Mouse (Mus musculus) limb, embryonic 13.5 days (tissue): ENCODE measurements around the gene Setd3. TPM values are rescaled to one million over a fixed set of nuclear protein-coding genes. Genes with fewer than 3 reads are reported as not detected.
A peak's percentile ranks its signal among the peaks of the same experiment; 100 is the strongest.

Experiments
- ATAC-seq: fragments of 200-750 bp; cut with Nextera tagmentation; 2 replicates; pipeline ENCODE4 v1.8.0; 2017; ENCODE audit warnings: low read depth, moderate number of reproducible peaks, moderate TSS enrichment; ENCODE audit not compliant: low FRiP score
- H3K27ac ChIP-seq: fragments of 300-500 bp; sonication (generic); 2 replicates; pipeline ENCODE4 v1.5.1; 2015; ENCODE audit warnings: inconsistent platforms, mild to moderate bottlenecking, moderate library complexity
- H3K27me3 ChIP-seq: fragments of 300-500 bp; sonication (generic); 2 replicates; pipeline ENCODE4 v1.6.1; 2015; ENCODE audit warnings: mild to moderate bottlenecking, inconsistent platforms
- H3K36me3 ChIP-seq: fragments of 300-500 bp; sonication (generic); 2 replicates; pipeline ENCODE4 v1.6.1; 2015; ENCODE audit warnings: inconsistent platforms, mild to moderate bottlenecking, moderate library complexity
- H3K4me1 ChIP-seq: fragments of 300-500 bp; sonication (generic); 2 replicates; pipeline ENCODE4 v1.6.1; 2015; ENCODE audit warnings: inconsistent platforms
- H3K4me2 ChIP-seq: fragments of 300-500 bp; sonication (generic); replicated peaks from 2 replicates; pipeline ENCODE4 v1.6.1; 2015; ENCODE audit warnings: inconsistent platforms, mild to moderate bottlenecking, moderate library complexity
- H3K4me3 ChIP-seq: fragments of 300-500 bp; sonication (generic); 2 replicates; pipeline ENCODE4 v1.5.1; 2015; ENCODE audit warnings: moderate library complexity, mild to moderate bottlenecking, inconsistent platforms
- H3K9ac ChIP-seq: fragments of 300-500 bp; sonication (generic); 2 replicates; pipeline ENCODE4 v1.6.1; 2015; ENCODE audit warnings: mild to moderate bottlenecking, inconsistent platforms
- H3K9me3 ChIP-seq: fragments of 300-500 bp; sonication (generic); 2 replicates; pipeline ENCODE4 v1.6.1; 2016; ENCODE audit warnings: inconsistent platforms
- WGBS: fragments of 180-500 bp; shearing (Covaris S2); methylation state at CpG from one replicate; pipeline ENCODE4 v1.1.7; 2015; 5-methylcytosine and 5-hydroxymethylcytosine counted together
- polyA plus RNA-seq: library from polyadenylated mRNA; unstranded; fragments of >200 nt; fragmentation: Nextera tagmentation; extraction: Ambion mirVana; gene quantifications from 2 replicates; pipeline ENCODE4 v1.2.1, GENCODE M21; 2015

Setd3 gene
- polyA plus RNA-seq, 1 experiment from 2014 or later: 93.2 TPM

DNA sequence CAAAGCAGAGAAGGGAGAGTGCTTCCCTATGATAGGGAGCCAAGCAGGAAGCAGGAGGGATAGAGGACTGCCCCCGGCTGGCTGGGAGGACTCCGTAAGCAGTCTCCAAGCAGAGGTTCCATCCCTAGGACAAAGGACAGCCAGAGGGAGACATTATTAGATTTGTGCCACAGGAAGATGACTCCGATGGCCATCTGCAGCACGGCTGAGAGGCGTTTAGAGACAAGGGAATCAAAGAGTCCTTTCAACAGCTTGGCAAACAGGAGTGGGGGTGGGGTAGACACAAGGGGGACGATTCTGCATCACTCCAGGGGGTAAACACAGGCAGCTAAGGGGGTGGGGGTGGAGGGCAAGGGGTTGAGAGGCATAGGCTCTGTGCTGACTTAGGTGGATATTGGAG, 115.1 kb downstream of the Setd3 start:
- H3K27ac ChIP-seq: no peak overlapping the region
- no peaks in the 10 kb centered on the region for H3K9me3 ChIP-seq
- WGBS: 32% methylated on average over 6 of the region's 6 CpGs
- ATAC-seq: 0 out of 2 replicates have a peak, but pooled peaks have one; percentile 11
- H3K4me3 ChIP-seq: no peak overlapping the region
- H3K36me3 ChIP-seq: no peaks in the 10 kb centered on the region
- no peak overlapping the region for H3K9ac ChIP-seq
- H3K27me3 ChIP-seq: no peaks in the 10 kb centered on the region
- H3K4me1 ChIP-seq: peaks cover 15% of the 10 kb centered on the region
- H3K4me2 ChIP-seq: no peak overlapping the region

DNA sequence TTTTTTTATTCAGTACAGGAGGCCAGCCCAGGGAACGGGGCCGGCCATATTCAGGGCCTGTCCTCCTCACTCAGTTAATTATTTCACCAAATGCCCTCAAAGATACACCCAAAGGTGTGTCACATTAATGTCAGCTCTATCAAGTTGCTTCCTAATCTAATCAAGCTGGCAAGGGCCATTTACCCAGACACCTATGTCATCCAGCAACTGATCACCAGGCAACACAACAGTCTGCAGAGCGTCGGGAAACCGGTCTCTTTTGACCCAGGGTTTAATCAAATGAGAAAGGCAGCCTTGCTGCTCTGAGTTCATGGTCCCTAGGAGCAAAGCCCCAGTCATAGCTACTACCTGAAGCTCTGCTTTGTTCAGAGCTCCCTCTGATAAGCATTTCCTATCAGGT, 117.0 kb downstream of the Setd3 start:
- H3K36me3 ChIP-seq: no peaks in the 10 kb centered on the region
- H3K9me3 ChIP-seq: no peaks in the 10 kb centered on the region
- no peak overlapping the region for H3K4me2 ChIP-seq
- no peak overlapping the region for H3K4me3 ChIP-seq
- no peaks in the 10 kb centered on the region for H3K27me3 ChIP-seq
- peaks cover 12% of the 10 kb centered on the region for H3K4me1 ChIP-seq
- ATAC-seq: no peak
- H3K9ac ChIP-seq: no peak overlapping the region
- H3K27ac ChIP-seq: no peak overlapping the region
- WGBS: 74% methylated on average over 5 of the region's 5 CpGs

DNA sequence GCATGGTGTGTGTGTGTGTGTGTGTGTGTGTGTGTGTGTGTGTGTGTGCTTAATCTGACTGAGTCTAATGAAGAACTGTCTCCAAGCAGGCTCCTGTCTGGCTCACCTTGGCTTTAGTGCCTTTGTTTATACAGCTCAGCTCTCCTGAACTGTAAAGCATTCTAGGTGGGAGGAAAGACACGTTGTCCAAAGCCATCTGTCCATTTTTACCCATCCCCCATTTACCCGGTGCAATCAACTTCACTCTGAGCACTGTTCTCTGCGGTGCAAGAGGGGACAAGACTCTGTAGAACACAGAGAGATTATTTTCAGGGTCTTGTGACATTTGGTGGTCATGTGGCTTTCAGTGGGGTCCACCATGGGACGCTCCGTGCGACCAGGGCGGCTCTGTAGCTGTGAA, 117.5 kb downstream of the Setd3 start:
- Histone ChIP-seq H3K4me1 (peaks cover 12% of the 10 kb centered on the region), H3K9me3 (no peaks in the 10 kb centered on the region), H3K9ac (no peak overlapping the region), H3K27me3 (no peaks in the 10 kb centered on the region), H3K4me3 (no peak overlapping the region), H3K4me2 (no peak overlapping the region), H3K27ac (no peak overlapping the region), H3K36me3 (no peaks in the 10 kb centered on the region)
- WGBS: 84% methylated on average over 7 of the region's 7 CpGs
- no peak for ATAC-seq

Other genes starting within 250 kb of the Setd3 start
- 12.6 and 14.1 TPM in 2 replicates for gene Bcl11b, start 175.7 kb downstream of the Setd3 start, polyA plus RNA-seq
- gene Ccnk, start 265 bp upstream of the Setd3 start, polyA plus RNA-seq: 4.1 and 4.4 TPM in 2 replicates
- gene Ccdc85c, start 96.1 kb upstream of the Setd3 start, polyA plus RNA-seq: 6.6 and 6.9 TPM in 2 replicates
- gene Hhipl1, start 127.0 kb upstream of the Setd3 start, polyA plus RNA-seq: 0.83 and 1.1 TPM in 2 replicates
- 7.2 and 8.8 TPM in 2 replicates for gene Cyp46a1, start 155.1 kb upstream of the Setd3 start, polyA plus RNA-seq
- 36.5 and 41.9 TPM in 2 replicates for gene Eml1, start 191.6 kb upstream of the Setd3 start, polyA plus RNA-seq